Comparison of ENCODE assay signal across 17 mouse cellular contexts in the genomic region with DNA sequence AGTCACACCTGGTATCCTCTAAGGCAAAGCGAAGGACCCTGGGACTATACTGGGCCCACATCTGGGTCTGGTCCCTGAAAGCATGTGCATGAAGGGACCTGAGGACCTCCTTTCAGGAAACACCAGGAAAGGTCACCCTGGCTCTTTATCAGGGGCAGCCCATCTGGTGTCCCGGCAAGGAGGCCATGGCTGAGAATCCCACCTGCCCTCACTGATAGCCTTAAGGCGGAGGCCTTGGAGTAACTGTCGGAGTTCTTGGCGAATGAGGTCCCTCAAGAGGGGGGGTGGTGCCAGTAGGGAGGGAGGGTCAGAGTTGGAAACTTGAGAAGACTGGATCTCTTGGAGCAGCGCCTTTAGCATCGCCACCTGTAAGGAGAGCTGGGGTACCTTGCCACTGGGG. TPM values are rescaled to one million over a fixed set of nuclear protein-coding genes. Genes with fewer than 3 reads are reported as not detected.
DNase-seq lines count a peak whose midpoint lies in the region; ATAC-seq and TF ChIP-seq lines count a peak whose summit lies in the region.
"Had no signal": no experiment of that assay in that cellular context is flagged by ENCODE, and none has a peak within 500 bp of the region (broad histone marks: within the 10 kb centered on the region; RNA-seq: fewer than 3 reads in every experiment).

No protein-coding gene starts in this region.

- DNase-seq in heart, embryonic 10.5 days (ENCODE audit: low spot score): peak; percentile 88
- DNase-seq in heart, postnatal 4 days: no peak
- DNase-seq in kidney, postnatal 0 days (ENCODE audit: low spot score): no peak
- DNase-seq in kidney, postnatal 36 days: no peak
- no peak for DNase-seq in embryonic facial prominence, embryonic 10.5 days (ENCODE audit: low spot score)
- no peak for DNase-seq in left cerebral cortex, postnatal 10 days (ENCODE audit: extremely low spot score in 1 of 2, low spot score in 2 of 2)
- DNase-seq in left cerebral cortex, adult 11 months (ENCODE audit: low spot score): no peak
- DNase-seq: B cell, adult 2 months; heart, adult 18-20 months; thymus, postnatal 14 days had no signal

- 45% methylated on average over 7 of the region's 7 CpGs for WGBS in heart, embryonic 10.5 days
- 49% methylated on average over 7 of the region's 7 CpGs for WGBS in kidney, postnatal 0 days
- 56% methylated on average over 7 of the region's 7 CpGs for WGBS in embryonic facial prominence, embryonic 10.5 days
- WGBS in liver, embryonic 12.5 days (ENCODE audit: insufficient replicate concordance): 39% methylated on average over 7 of the region's 7 CpGs

- intact Hi-C loops in left cerebral cortex, postnatal 10 days (cut with DNase I): no loop called here

- H3K4me2 ChIP-seq in kidney, postnatal 0 days (ENCODE audit: low read length): peak overlapping the region; percentile 52; the same call in 1 of the 2 replicates
- H3K4me2 ChIP-seq in liver, embryonic 12.5 days: peak overlapping the region; percentile 75

- no peaks in the 10 kb centered on the region for H3K9me3 ChIP-seq in heart, embryonic 10.5 days
- no peaks in the 10 kb centered on the region for H3K9me3 ChIP-seq in kidney, postnatal 0 days (replicated peaks; ENCODE audit: low read length)
- no peaks in the 10 kb centered on the region for H3K9me3 ChIP-seq in embryonic facial prominence, embryonic 10.5 days
- no peaks in the 10 kb centered on the region for H3K9me3 ChIP-seq in liver, embryonic 12.5 days (replicated peaks)
- H3K9me3 ChIP-seq: G1E; lung, embryonic 15.5 days; midbrain, embryonic 13.5 days; neural tube, embryonic 12.5 days had no signal

- H3K4me3 ChIP-seq in heart, embryonic 10.5 days: no peak overlapping the region
- H3K4me3 ChIP-seq in kidney, postnatal 0 days (replicated peaks; ENCODE audit: low read depth, low read length): no peak overlapping the region
- H3K4me3 ChIP-seq in embryonic facial prominence, embryonic 10.5 days: 0 out of 2 replicates have a peak overlapping the region, but pooled peaks have one; percentile 18
- peak overlapping the region; percentile 46 for H3K4me3 ChIP-seq in liver, embryonic 12.5 days
- H3K4me3 ChIP-seq: midbrain, embryonic 13.5 days; neural tube, embryonic 12.5 days had no signal

- H3K27ac ChIP-seq in heart, embryonic 10.5 days: peak overlapping the region; percentile 63; the same call in 1 of the 2 replicates
- no peak overlapping the region for H3K27ac ChIP-seq in kidney, postnatal 0 days
- no peak overlapping the region for H3K27ac ChIP-seq in embryonic facial prominence, embryonic 10.5 days (replicated peaks)
- peak overlapping the region; percentile 64 for H3K27ac ChIP-seq in liver, embryonic 12.5 days
- H3K27ac ChIP-seq: lung, embryonic 15.5 days; midbrain, embryonic 13.5 days; neural tube, embryonic 12.5 days had no signal

- ATAC-seq in kidney, postnatal 0 days (replicated peaks; ENCODE audit: low FRiP score, low read depth): no peak
- peak; percentile 53 for ATAC-seq in liver, embryonic 12.5 days
- ATAC-seq: hindbrain, embryonic 16.5 days had no signal

- TF ChIP-seq CTCF in kidney, postnatal 0 days (IDR thresholded peaks at IDR 0.05; ENCODE audit: low read depth): no peak

- no peak overlapping the region for H3K9ac ChIP-seq in kidney, postnatal 0 days (ENCODE audit: low read depth, low read length)
- H3K9ac ChIP-seq in liver, embryonic 12.5 days: peak overlapping the region; percentile 51
- H3K9ac ChIP-seq: lung, embryonic 15.5 days had no signal

- H3K36me3 ChIP-seq in heart, embryonic 10.5 days: peaks cover 36% of the 10 kb centered on the region
- 0 out of 2 replicates have a peak, but pooled peaks cover 4% of the 10 kb centered on the region for H3K36me3 ChIP-seq in kidney, postnatal 0 days (ENCODE audit: insufficient read depth, low read length)
- peaks cover 37% of the 10 kb centered on the region for H3K36me3 ChIP-seq in embryonic facial prominence, embryonic 10.5 days (replicated peaks)
- peaks cover 42% of the 10 kb centered on the region for H3K36me3 ChIP-seq in liver, embryonic 12.5 days

- H3K27me3 ChIP-seq in heart, embryonic 10.5 days (ENCODE audit: insufficient read depth, poor library complexity, severe bottlenecking): peaks cover 30% of the 10 kb centered on the region; the same call in 1 of the 2 replicates
- no peaks in the 10 kb centered on the region for H3K27me3 ChIP-seq in kidney, postnatal 0 days (ENCODE audit: insufficient read depth, low read length)
- H3K27me3 ChIP-seq in embryonic facial prominence, embryonic 10.5 days (replicated peaks; ENCODE audit: low read depth, poor library complexity, severe bottlenecking): peaks cover 17% of the 10 kb centered on the region
- peaks cover 13% of the 10 kb centered on the region; the same call in 1 of the 2 replicates for H3K27me3 ChIP-seq in liver, embryonic 12.5 days (replicated peaks)

- H3K4me1 ChIP-seq in heart, embryonic 10.5 days: peaks cover 55% of the 10 kb centered on the region
- 0 out of 2 replicates have a peak, but pooled peaks cover 5% of the 10 kb centered on the region for H3K4me1 ChIP-seq in kidney, postnatal 0 days (replicated peaks; ENCODE audit: insufficient read depth, low read length)
- peaks cover 52% of the 10 kb centered on the region for H3K4me1 ChIP-seq in embryonic facial prominence, embryonic 10.5 days
- H3K4me1 ChIP-seq in liver, embryonic 12.5 days: peaks cover 69% of the 10 kb centered on the region

RNA-seq across cellular contexts. Expression of gene Ccdc24, which starts 0.6 kb away (rescaled TPM):
- 0.79 and 1.0 TPM in 2 replicates for polyA plus RNA-seq in heart, embryonic 10.5 days (2016; fragmentation: Nextera tagmentation; extraction: Ambion mirVana)
- 1 to 10 TPM in 1 of 2 experiments, under 1 TPM in 1; 0.59 to 1.1 TPM for total RNA-seq in heart, postnatal 4 days (2021)
- 0.97 and 1.1 TPM in 2 replicates for polyA plus RNA-seq in kidney, postnatal 0 days (2015; fragmentation: Nextera tagmentation; extraction: Ambion mirVana)
- polyA plus RNA-seq in embryonic facial prominence, embryonic 10.5 days (2016; fragmentation: Nextera tagmentation; extraction: Ambion mirVana): 1.4 and 1.7 TPM in 2 replicates
- polyA plus RNA-seq in liver, embryonic 12.5 days (2016; fragmentation: Nextera tagmentation; extraction: Ambion mirVana): 1.7 and 2.0 TPM in 2 replicates
- 1 to 10 TPM; 3.1 to 3.3 TPM for total RNA-seq in left cerebral cortex, postnatal 10 days (2021)
- total RNA-seq: G1E had no signal
- polyA plus RNA-seq: G1E had no signal

RNA-seq across cellular contexts. Expression of gene B4galt2, which starts 11.5 kb away (rescaled TPM):
- polyA plus RNA-seq in heart, embryonic 10.5 days (2016; fragmentation: Nextera tagmentation; extraction: Ambion mirVana): 14.2 and 17.7 TPM in 2 replicates
- total RNA-seq in heart, postnatal 4 days (2021): 10 to 100 TPM; 19.5 to 21.9 TPM
- polyA plus RNA-seq in kidney, postnatal 0 days (2015; fragmentation: Nextera tagmentation; extraction: Ambion mirVana): 17.1 and 18.2 TPM in 2 replicates
- 24.7 and 27.2 TPM in 2 replicates for polyA plus RNA-seq in embryonic facial prominence, embryonic 10.5 days (2016; fragmentation: Nextera tagmentation; extraction: Ambion mirVana)
- polyA plus RNA-seq in liver, embryonic 12.5 days (2016; fragmentation: Nextera tagmentation; extraction: Ambion mirVana): 5.2 and 5.7 TPM in 2 replicates
- total RNA-seq in left cerebral cortex, postnatal 10 days (2021): 100 to 1,000 TPM; 165 to 170 TPM
- total RNA-seq: common myeloid progenitor, adult 5-6 weeks had no signal

RNA-seq across cellular contexts. Expression of gene Atp6v0b, which starts 15.3 kb away (rescaled TPM):
- 208 and 209 TPM in 2 replicates for polyA plus RNA-seq in heart, embryonic 10.5 days (2016; fragmentation: Nextera tagmentation; extraction: Ambion mirVana)
- 100 to 1,000 TPM; 115 to 126 TPM for total RNA-seq in heart, postnatal 4 days (2021)
- 374 and 379 TPM in 2 replicates for polyA plus RNA-seq in kidney, postnatal 0 days (2015; fragmentation: Nextera tagmentation; extraction: Ambion mirVana)
- 157 and 162 TPM in 2 replicates for polyA plus RNA-seq in embryonic facial prominence, embryonic 10.5 days (2016; fragmentation: Nextera tagmentation; extraction: Ambion mirVana)
- 180 and 198 TPM in 2 replicates for polyA plus RNA-seq in liver, embryonic 12.5 days (2016; fragmentation: Nextera tagmentation; extraction: Ambion mirVana)
- 100 to 1,000 TPM; 464 to 465 TPM for total RNA-seq in left cerebral cortex, postnatal 10 days (2021)

RNA-seq across cellular contexts. Expression of gene Dph2, which starts 20.0 kb away (rescaled TPM):
- 17.5 and 19.6 TPM in 2 replicates for polyA plus RNA-seq in heart, embryonic 10.5 days (2016; fragmentation: Nextera tagmentation; extraction: Ambion mirVana)
- total RNA-seq in heart, postnatal 4 days (2021): 1 to 10 TPM; 4.1 to 5.1 TPM
- 12.5 and 14.2 TPM in 2 replicates for polyA plus RNA-seq in kidney, postnatal 0 days (2015; fragmentation: Nextera tagmentation; extraction: Ambion mirVana)
- 24.8 and 26.6 TPM in 2 replicates for polyA plus RNA-seq in embryonic facial prominence, embryonic 10.5 days (2016; fragmentation: Nextera tagmentation; extraction: Ambion mirVana)
- 15.5 and 15.8 TPM in 2 replicates for polyA plus RNA-seq in liver, embryonic 12.5 days (2016; fragmentation: Nextera tagmentation; extraction: Ambion mirVana)
- total RNA-seq in left cerebral cortex, postnatal 10 days (2021): 10 to 100 TPM in 1 of 2 experiments, 1 to 10 TPM in 1; 8.0 to 10.1 TPM

RNA-seq across cellular contexts. Expression of gene Slc6a9, which starts 37.5 kb away (rescaled TPM):
- 12.5 and 12.8 TPM in 2 replicates for polyA plus RNA-seq in heart, embryonic 10.5 days (2016; fragmentation: Nextera tagmentation; extraction: Ambion mirVana)
- 1 to 10 TPM; 3.2 to 4.1 TPM for total RNA-seq in heart, postnatal 4 days (2021)
- polyA plus RNA-seq in kidney, postnatal 0 days (2015; fragmentation: Nextera tagmentation; extraction: Ambion mirVana): 8.6 and 9.0 TPM in 2 replicates
- polyA plus RNA-seq in embryonic facial prominence, embryonic 10.5 days (2016; fragmentation: Nextera tagmentation; extraction: Ambion mirVana): 8.2 and 10.2 TPM in 2 replicates
- 52.8 and 57.8 TPM in 2 replicates for polyA plus RNA-seq in liver, embryonic 12.5 days (2016; fragmentation: Nextera tagmentation; extraction: Ambion mirVana)
- 10 to 100 TPM; 40.6 to 44.6 TPM for total RNA-seq in left cerebral cortex, postnatal 10 days (2021)

Comparison
In these comparisons a context has a peak if more than half of its experiments do, and no peak if none do; other contexts are left out.
1. H3K27ac ChIP-seq: peak in heart, embryonic 10.5 days (single experiment) and liver, embryonic 12.5 days (single experiment); none in kidney, postnatal 0 days (single experiment) and embryonic facial prominence, embryonic 10.5 days (single experiment).
2. H3K4me3 ChIP-seq: peak in embryonic facial prominence, embryonic 10.5 days (single experiment) and liver, embryonic 12.5 days (single experiment); none in heart, embryonic 10.5 days (single experiment) and kidney, postnatal 0 days (single experiment).